Mouse (Mus musculus): Measurements from ENCODE around the gene Gm17124.
"Not testable (repeated sequence)": the region's sequence is repeated elsewhere in the genome, so short reads cannot be mapped to it uniquely, and the experiment has no call there.

Gene Gm17124

DNA sequence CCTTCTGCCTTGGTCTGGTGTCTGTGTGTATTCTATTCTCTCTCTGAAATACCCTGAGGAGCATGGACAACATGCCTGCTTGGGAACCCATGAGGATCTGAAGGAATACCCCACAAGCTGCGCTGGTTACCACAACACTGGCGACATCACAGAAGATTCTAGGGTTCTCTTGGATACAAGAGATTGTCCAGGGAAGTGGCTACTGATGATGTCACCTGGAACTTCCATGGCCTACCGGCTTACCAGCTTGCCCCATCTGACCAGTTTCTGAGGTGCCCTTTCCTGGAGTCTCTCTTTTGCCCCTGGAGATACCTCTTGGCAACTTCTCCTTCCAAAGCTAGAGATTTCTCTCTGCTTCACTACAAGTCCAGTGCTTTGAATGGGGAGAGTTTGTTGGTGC lies at the start of gene Gm17124:
Gene Gm17124 (minus strand): TSS at position 101 of the 400 bp plus-strand sequence.
- DNase-seq (ENCODE audit: low spot score) = not testable (repeated sequence)

DNA sequence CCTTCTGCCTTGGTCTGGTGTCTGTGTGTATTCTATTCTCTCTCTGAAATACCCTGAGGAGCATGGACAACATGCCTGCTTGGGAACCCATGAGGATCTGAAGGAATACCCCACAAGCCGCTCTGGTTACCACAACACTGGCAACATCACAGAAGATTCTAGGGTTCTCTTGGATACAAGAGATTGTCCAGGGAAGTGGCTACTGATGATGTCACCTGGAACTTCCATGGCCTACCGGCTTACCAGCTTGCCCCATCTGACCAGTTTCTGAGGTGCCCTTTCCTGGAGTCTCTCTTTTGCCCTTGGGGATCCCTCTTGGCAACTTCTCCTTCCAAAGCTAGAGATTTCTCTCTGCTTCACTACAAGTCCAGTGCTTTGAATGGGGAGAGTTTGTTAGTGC lies 42.1 kb upstream of the Gm17124 start, which contains the start of gene Gm3633:
Gene Gm3633 (minus strand): TSS at position 101 of the 400 bp plus-strand sequence.
- not testable (repeated sequence) for DNase-seq (ENCODE audit: low spot score)
